Mouse (Mus musculus) cortical plate, adult 2 months (tissue): Measurements from ENCODE around the gene Foxp3.

Experiments
- CTCF ChIP-seq: fragments of 200-500 bp; IDR thresholded peaks from 2 replicates; pipeline ENCODE4 v1.5.1; 2011; ENCODE audit warnings: mild to moderate bottlenecking, control low read depth, low read length; ENCODE audit not compliant: insufficient read depth; ENCODE audit errors: extremely low read depth
- POLR2A ChIP-seq: fragments of 200-500 bp; IDR thresholded peaks from 2 replicates; pipeline ENCODE4 v1.6.1; 2011; ENCODE audit warnings: mild to moderate bottlenecking, low read length, control low read depth; ENCODE audit not compliant: insufficient read depth; ENCODE audit errors: extremely low read depth

GRCm38 (mm10) chrX:7574087-7574884, 842 bp downstream of the Foxp3 start, which contains the start of gene Ppp1r3f:
- TF ChIP-seq POLR2A (0 out of 2 replicates have a peak, but pooled peaks have one; percentile 19), CTCF (no peak)
